Mouse (Mus musculus) spleen, postnatal 36 days (tissue): ENCODE data around the gene Tef.
A peak's percentile ranks its signal among the peaks of the same experiment; 100 is the strongest.

Experiments
- DNase-seq, 2 experiments: peaks; one replicate each; pipeline ENCODE4 v3.0.0; 2022; ENCODE audit warnings: low spot score in 2 of 2, mixed read lengths in 1 of 2

Tef gene

GRCm38 (mm10) chr15:81848301-81848700 is 46.1 kb downstream of the Tef start:
- peak; percentile 54 to 67 for DNase-seq

GRCm38 (mm10) chr15:81849104-81849503 is 46.9 kb downstream of the Tef start:
- no peak for DNase-seq

GRCm38 (mm10) chr15:81850718-81851117 is 48.5 kb downstream of the Tef start:
- DNase-seq, result no peak

GRCm38 (mm10) chr15:81851375-81851774 is 49.2 kb downstream of the Tef start:
- DNase-seq, result no peak

GRCm38 (mm10) chr15:81852411-81853000 is 50.3 kb downstream of the Tef start:
- DNase-seq, result no peak

- no peak for DNase-seq
Observed at GRCm38 (mm10) chr15:81853081-81853480, 50.9 kb downstream of the Tef start.

GRCm38 (mm10) chr15:81856030-81856790 is 54.0 kb downstream of the Tef start:
- peak; percentile 84 to 88 for DNase-seq

- DNase-seq, result no peak
Observed at GRCm38 (mm10) chr15:81856938-81857723, 54.9 kb downstream of the Tef start.

GRCm38 (mm10) chr15:81857724-81858116 is 55.5 kb downstream of the Tef start:
- peak in 1 of 2 experiments; percentile 42 for DNase-seq

- peak; percentile 88 to 93 for DNase-seq
Observed at GRCm38 (mm10) chr15:81858138-81858516, 55.9 kb downstream of the Tef start.

GRCm38 (mm10) chr15:81858517-81859329 is 56.5 kb downstream of the Tef start, which contains the start of gene Tob2:
Tob2 (minus strand) TSS chr15:81858796.
- DNase-seq, result peak; percentile 58 to 63

- peak; percentile 90 to 92 for DNase-seq
Observed at GRCm38 (mm10) chr15:81859330-81860255, 57.4 kb downstream of the Tef start.

GRCm38 (mm10) chr15:81860471-81861135 is 58.4 kb downstream of the Tef start:
- peak in 1 of 2 experiments; percentile 29 for DNase-seq

GRCm38 (mm10) chr15:81864238-81864637 is 62.0 kb downstream of the Tef start:
- no peak for DNase-seq

GRCm38 (mm10) chr15:81869985-81870384 is 67.8 kb downstream of the Tef start:
- DNase-seq, result no peak

- peak; percentile 81 to 85 for DNase-seq
Observed at GRCm38 (mm10) chr15:81871604-81872261, 69.5 kb downstream of the Tef start, which contains the start of gene Phf5a. Phf5a (minus strand) TSS chr15:81871911.

GRCm38 (mm10) chr15:81872262-81873136 is 70.3 kb downstream of the Tef start, which contains the start of gene Aco2:
Aco2 (plus strand) TSS chr15:81872309.
- peak; percentile 98 to 99 for DNase-seq
